Mouse (Mus musculus): ENCODE measurements at regions not wholly inside any gene's neighbourhood (a gene's known extent, or its start where the extent isn't known, plus 50 kb on each side); places are given as distances from the start of the nearest gene placed in this dataset.
A peak's percentile ranks its signal among the peaks of the same experiment; 100 is the strongest.
"Not testable (repeated sequence)": the region's sequence is repeated elsewhere in the genome, so short reads cannot be mapped to it uniquely, and the experiment has no call there.

DNA sequence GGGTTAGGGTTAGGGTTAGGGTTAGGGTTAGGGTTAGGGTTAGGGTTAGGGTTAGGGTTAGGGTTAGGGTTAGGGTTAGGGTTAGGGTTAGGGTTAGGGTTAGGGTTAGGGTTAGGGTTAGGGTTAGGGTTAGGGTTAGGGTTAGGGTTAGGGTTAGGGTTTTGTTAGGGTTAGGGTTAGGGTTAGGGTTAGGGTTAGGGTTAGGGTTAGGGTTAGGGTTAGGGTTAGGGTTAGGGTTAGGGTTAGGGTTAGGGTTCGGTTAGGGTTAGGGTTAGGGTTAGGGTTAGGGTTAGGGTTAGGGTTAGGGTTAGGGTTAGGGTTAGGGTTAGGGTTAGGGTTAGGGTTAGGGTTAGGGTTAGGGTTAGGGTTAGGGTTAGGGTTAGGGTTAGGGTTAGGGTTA, 124.7 kb upstream of the Fgf14 start:
- DNase-seq (ENCODE audit: low read depth, low spot score), result not testable (repeated sequence)

DNA sequence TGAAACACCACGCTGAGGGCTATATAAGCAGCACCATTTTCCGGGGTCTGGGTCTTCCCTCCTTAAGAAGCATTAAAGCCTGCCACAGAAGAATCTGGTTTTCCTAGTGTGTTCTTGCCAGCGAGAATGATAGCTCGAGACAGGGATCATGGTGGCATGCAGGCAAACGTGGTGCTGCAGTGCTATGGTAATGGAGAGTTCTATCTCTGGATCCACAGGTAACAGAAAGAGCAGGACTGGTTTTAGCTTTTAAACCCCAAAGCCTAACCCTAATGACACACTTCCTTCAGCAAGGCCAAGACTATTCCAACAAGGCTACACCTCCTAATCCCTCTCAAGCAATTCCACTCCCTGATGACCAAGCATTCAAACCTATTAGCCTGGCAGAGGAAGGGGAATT, 123.5 kb upstream of the Fgf14 start:
- peak; percentile 5 for DNase-seq (ENCODE audit: low read depth, low spot score)

DNA sequence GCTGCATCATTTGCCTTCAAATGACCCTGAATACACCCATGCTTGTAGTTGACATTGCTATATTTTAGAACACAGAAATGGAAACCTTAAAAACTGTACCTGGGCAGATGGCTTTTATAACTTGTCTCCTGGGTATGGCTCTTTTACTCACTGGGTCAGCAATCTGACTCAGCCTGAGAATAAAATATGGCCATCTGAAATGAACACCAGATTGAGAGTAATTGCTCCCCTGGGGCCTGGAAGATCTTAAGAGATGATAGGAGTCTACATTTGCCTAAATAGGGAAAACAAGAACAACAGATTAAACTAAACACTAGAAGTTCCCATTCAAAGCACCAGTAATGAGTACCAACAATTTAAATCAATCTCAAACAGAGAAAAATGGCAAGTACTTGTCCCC, 98.5 kb upstream of the Fgf14 start:
- DNase-seq (ENCODE audit: low read depth, low spot score), result no peak

DNA sequence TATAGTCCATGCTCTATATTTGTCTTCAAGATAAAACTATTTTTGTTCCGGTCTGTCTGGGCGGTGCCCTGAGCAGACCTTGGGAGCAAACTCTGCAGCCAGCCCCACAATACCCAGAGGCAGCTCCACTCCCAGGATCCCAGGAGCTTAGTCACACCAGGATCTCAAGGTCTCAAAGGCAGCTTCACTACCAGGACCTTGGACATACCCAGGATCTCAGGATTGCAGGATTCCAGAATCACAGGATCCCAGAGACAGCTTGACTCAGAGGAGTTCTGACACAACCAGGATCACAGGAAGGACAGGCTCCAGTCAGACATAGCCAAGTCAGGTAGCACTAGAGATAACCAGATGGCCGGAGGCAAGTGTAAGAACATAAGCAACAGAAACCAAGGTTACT, 91.1 kb upstream of the Fgf14 start:
- no peak for DNase-seq (ENCODE audit: low read depth, low spot score)

DNA sequence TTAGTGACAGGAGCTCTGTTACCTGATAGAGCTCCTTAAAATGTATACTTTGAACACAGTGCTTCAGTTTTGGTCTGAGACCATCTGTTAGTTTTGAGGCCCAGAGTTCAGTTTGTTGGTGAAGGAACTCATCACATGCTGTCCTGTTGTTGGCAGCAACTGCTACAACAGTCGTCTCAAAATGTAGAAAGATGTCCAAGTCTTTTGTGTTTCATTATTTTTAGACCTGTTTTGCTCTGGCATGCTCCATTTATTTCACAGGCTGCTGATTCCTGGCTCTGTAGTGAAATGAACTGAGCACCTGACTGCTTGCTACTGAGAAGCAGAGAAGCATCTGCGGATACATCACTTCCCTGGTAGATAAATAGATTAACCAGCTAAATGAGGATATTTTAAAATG, 90.3 kb upstream of the Fgf14 start:
- DNase-seq (ENCODE audit: low read depth, low spot score), result no peak

DNA sequence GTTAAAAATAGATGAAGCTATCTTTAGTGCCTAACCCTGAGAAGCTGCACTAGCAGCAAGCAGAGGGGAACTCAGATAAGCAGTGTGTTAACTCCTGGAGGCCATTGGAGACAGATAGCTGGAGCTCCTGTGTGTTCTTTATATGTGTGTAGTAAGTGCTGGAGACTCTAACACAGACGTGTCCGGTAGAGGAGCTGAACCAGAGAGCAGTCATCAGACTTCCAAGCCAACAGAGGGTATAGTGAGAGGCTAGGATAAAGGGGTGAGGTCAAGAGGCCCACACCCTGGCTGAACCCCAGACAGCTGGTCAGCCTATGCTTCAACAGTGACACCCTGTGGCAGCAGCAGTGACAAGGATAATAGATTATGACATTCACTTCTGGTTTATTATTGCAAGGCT, 65.6 kb upstream of the Fgf14 start:
- DNase-seq (ENCODE audit: low read depth, low spot score), result no peak
